Mouse (Mus musculus) ES-Bruce4 (cell line): ENCODE measurements at regions not wholly inside any gene's neighbourhood (a gene's known extent, or its start where the extent isn't known, plus 50 kb on each side); places are given as distances from the start of the nearest gene placed in this dataset.

Source experiments
- H3K27ac ChIP-seq: 2 replicates; pipeline ENCODE4 v1.5.1; 2012; ENCODE audit warnings: low read length, inconsistent platforms; ENCODE audit not compliant: insufficient read depth
- H3K27me3 ChIP-seq: 2 replicates; pipeline ENCODE4 v1.6.1; 2012; ENCODE audit warnings: mild to moderate bottlenecking, low read length, inconsistent platforms; ENCODE audit not compliant: control insufficient read depth, poor library complexity, insufficient read depth, severe bottlenecking
- H3K36me3 ChIP-seq: 2 replicates; pipeline ENCODE4 v1.6.1; 2012; ENCODE audit warnings: inconsistent platforms, mild to moderate bottlenecking, low read length, moderate library complexity; ENCODE audit not compliant: control insufficient read depth, poor library complexity, insufficient read depth, severe bottlenecking
- H3K4me1 ChIP-seq: one replicate; pipeline ENCODE4 v1.8.1; 2011; ENCODE audit warnings: low read length; ENCODE audit not compliant: control insufficient read depth, insufficient read depth
- H3K4me3 ChIP-seq: 2 replicates; pipeline ENCODE4 v1.5.1; 2011; ENCODE audit warnings: low read depth, mild to moderate bottlenecking, low read length
- H3K9ac ChIP-seq: 2 replicates; pipeline ENCODE4 v1.6.1; 2012; ENCODE audit warnings: low read depth, mild to moderate bottlenecking, inconsistent platforms; ENCODE audit not compliant: poor library complexity, severe bottlenecking
- H3K9me3 ChIP-seq: replicated peaks from 2 replicates; pipeline ENCODE4 v1.6.1; 2012; ENCODE audit warnings: mild to moderate bottlenecking, low read length, inconsistent platforms; ENCODE audit not compliant: control insufficient read depth, poor library complexity, insufficient read depth, severe bottlenecking
- CTCF ChIP-seq: IDR thresholded peaks from one replicate; pipeline ENCODE4 v1.8.1; 2011; ENCODE audit warnings: low read depth, low read length
- EP300 ChIP-seq: IDR thresholded peaks from 2 replicates; pipeline ENCODE4 v1.6.1; 2011; ENCODE audit warnings: low read depth, low read length; ENCODE audit not compliant: insufficient read depth
- POLR2A ChIP-seq: IDR thresholded peaks from one replicate; pipeline ENCODE4 v1.8.1; 2011; ENCODE audit warnings: low read length; ENCODE audit not compliant: insufficient read depth

GRCm38 (mm10) chr7:125384171-125384570, 60.3 kb upstream of the Kdm8 start:
- Histone ChIP-seq H3K9me3 (no peaks in the 10 kb centered on the region), H3K4me1 (no peaks in the 10 kb centered on the region), H3K4me3 (no peak overlapping the region), H3K9ac (no peak overlapping the region), H3K27ac (no peak overlapping the region), H3K27me3 (no peaks in the 10 kb centered on the region), H3K36me3 (no peaks in the 10 kb centered on the region)
- TF ChIP-seq CTCF: no peak
- TF ChIP-seq POLR2A: no peak
- no peak for TF ChIP-seq EP300

GRCm38 (mm10) chr7:125392536-125392935, 51.9 kb upstream of the Kdm8 start:
- H3K9ac ChIP-seq: no peak overlapping the region
- H3K4me1 ChIP-seq: no peaks in the 10 kb centered on the region
- no peaks in the 10 kb centered on the region for H3K9me3 ChIP-seq
- no peaks in the 10 kb centered on the region for H3K36me3 ChIP-seq
- no peaks in the 10 kb centered on the region for H3K27me3 ChIP-seq
- H3K27ac ChIP-seq: no peak overlapping the region
- TF ChIP-seq EP300 (no peak), CTCF (no peak), POLR2A (no peak)
- no peak overlapping the region for H3K4me3 ChIP-seq

GRCm38 (mm10) chr7:125393228-125393627, 51.2 kb upstream of the Kdm8 start:
- no peaks in the 10 kb centered on the region for H3K9me3 ChIP-seq
- H3K9ac ChIP-seq: peak overlapping the region; percentile 65
- H3K36me3 ChIP-seq: no peaks in the 10 kb centered on the region
- H3K27me3 ChIP-seq: no peaks in the 10 kb centered on the region
- TF ChIP-seq POLR2A: no peak
- no peak for TF ChIP-seq EP300
- TF ChIP-seq CTCF: no peak
- no peak overlapping the region for H3K27ac ChIP-seq
- no peaks in the 10 kb centered on the region for H3K4me1 ChIP-seq
- peak overlapping the region; percentile 58 for H3K4me3 ChIP-seq

GRCm38 (mm10) chr7:125393654-125394346, 50.7 kb upstream of the Kdm8 start:
- Histone ChIP-seq H3K4me3 (peak overlapping the region; percentile 58), H3K9ac (peak overlapping the region; percentile 65), H3K36me3 (no peaks in the 10 kb centered on the region), H3K27ac (no peak overlapping the region), H3K4me1 (no peaks in the 10 kb centered on the region), H3K27me3 (no peaks in the 10 kb centered on the region), H3K9me3 (no peaks in the 10 kb centered on the region)
- TF ChIP-seq EP300 (peak; percentile 11; the same call in 1 of the 2 replicates), POLR2A (no peak), CTCF (peak; percentile 90)
